Mouse (Mus musculus) kidney, adult 2 months (tissue): ENCODE measurements around the gene Dcdc2c.

Experiments used
- CTCF ChIP-seq: fragments of 200-500 bp; conservative IDR thresholded peaks from 2 replicates; pipeline ENCODE4 v1.5.1; 2011; ENCODE audit warnings: low read depth, mild to moderate bottlenecking, control low read depth, low read length, moderate library complexity, mixed read lengths; ENCODE audit not compliant: insufficient read depth, insufficient read length
- POLR2A ChIP-seq: fragments of 200-500 bp; IDR thresholded peaks from one replicate; pipeline ENCODE4 v1.6.1; 2011; ENCODE audit warnings: low read depth, low read length, control low read depth

DNA sequence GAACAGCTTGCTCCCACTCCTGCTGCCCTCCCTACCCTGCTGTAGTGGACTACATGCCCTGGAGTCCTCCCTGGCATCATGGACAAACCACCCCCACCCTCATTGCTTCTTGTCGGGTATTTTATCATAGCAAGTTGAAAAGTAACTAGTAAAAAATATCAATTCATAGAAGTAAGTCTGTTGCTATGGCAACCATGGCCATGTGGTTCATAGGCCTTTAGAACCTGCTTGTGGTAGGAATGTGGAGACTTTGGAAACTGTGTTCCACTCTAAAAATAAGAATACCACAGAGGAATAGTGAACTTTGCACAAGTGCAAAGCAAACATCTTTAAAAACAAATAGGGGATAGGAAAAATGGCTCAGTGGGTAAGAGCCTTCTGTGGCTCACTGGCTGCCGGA is 20.0 kb upstream of the Dcdc2c start:
- no peak for TF ChIP-seq POLR2A
- TF ChIP-seq CTCF = no peak
